Mouse (Mus musculus): Measurements from ENCODE around the gene Adcy1.

DNA sequence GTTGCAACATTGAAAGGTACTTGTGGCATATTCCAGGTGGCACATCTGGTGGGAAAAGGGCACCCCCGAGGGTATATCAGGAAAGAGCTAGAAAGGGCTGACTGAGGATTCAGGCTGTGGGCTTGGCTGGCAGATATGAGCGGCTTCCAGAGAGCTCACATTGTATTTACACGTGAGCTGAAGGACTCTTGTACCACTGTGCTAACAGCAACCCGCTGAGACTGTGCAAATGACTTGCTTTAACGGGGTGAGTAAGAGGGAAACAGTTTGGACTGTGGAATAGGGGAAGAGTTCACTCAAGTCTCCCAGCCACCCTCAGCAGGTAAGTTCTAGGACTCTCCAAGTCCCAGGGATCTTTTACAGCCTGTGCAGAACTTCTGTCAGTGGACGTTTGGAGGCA is 110.4 kb downstream of the Adcy1 start:
- no peak for TF ChIP-seq CTCF (IDR thresholded peaks at IDR 0.05; ENCODE audit: insufficient read depth, low read depth, low read length)
- no peak for TF ChIP-seq POLR2A (IDR thresholded peaks at IDR 0.05; ENCODE audit: insufficient read depth, low read depth, low read length)
